Mouse (Mus musculus): ENCODE results near the gene Clcnkb.

- TF ChIP-seq POLR2A (IDR thresholded peaks at IDR 0.05; ENCODE audit: control insufficient read depth, low read depth, low read length) (no peak), CTCF (IDR thresholded peaks at IDR 0.05; ENCODE audit: control insufficient read depth, insufficient read depth, insufficient replicate concordance, low read depth, low read length) (no peak)
These were observed 21.1 kb downstream of the Clcnkb start for GRCm38 (mm10) chr4:141394751-141395150.
